ENCODE assay signal across 15 mouse cellular contexts in genomic region chr4:107483556-107484220, GRCm38 (mm10). TPM values are rescaled to one million over a fixed set of nuclear protein-coding genes. Genes with fewer than 3 reads are reported as not detected.
"Had no signal": no experiment of that assay in that cellular context is flagged by ENCODE, and none has a peak within 500 bp of the region (broad histone marks: within the 10 kb centered on the region; RNA-seq: fewer than 3 reads in every experiment).

No protein-coding gene starts in this region.

- H3K27me3 ChIP-seq: neural tube, embryonic 15.5 days; stomach, embryonic 15.5 days had no signal

- H3K4me3 ChIP-seq: neural tube, embryonic 15.5 days; stomach, embryonic 15.5 days had no signal

- H3K36me3 ChIP-seq: neural tube, embryonic 15.5 days; stomach, embryonic 15.5 days had no signal

- H3K9me3 ChIP-seq: neural tube, embryonic 15.5 days; stomach, embryonic 15.5 days had no signal

- H3K27ac ChIP-seq: neural tube, embryonic 15.5 days; stomach, embryonic 15.5 days; stomach, postnatal 0 days had no signal

- H3K9ac ChIP-seq: neural tube, embryonic 15.5 days; stomach, embryonic 15.5 days had no signal

- H3K4me2 ChIP-seq: neural tube, embryonic 15.5 days; stomach, embryonic 15.5 days had no signal

- DNase-seq: retina, postnatal 1 day; right cerebral cortex, adult 18-20 months; right cerebral cortex, postnatal 14 days; right cerebral cortex, postnatal 25 days; spleen, adult 18-20 months; thymus, adult 18-20 months; thymus, adult 2 months; thymus, postnatal 14 days; thymus, postnatal 25 days; thymus, postnatal 36 days; thymus, postnatal 4 days had no signal

RNA-seq across cellular contexts. Expression of gene Glis1, which starts 49.3 kb away (rescaled TPM):
- total RNA-seq: neutrophil, adult 5-6 weeks had no signal
